In genomic region chr6:87186988-87187387, GRCm38 (mm10) we compare ENCODE assay signal across 9 mouse cellular contexts.
DNase-seq lines count a peak whose midpoint lies in the region; ATAC-seq lines count a peak whose summit lies in the region.
"Had no signal": no experiment of that assay in that cellular context is flagged by ENCODE, and none has a peak within 500 bp of the region (broad histone marks: within the 10 kb centered on the region; RNA-seq: fewer than 3 reads in every experiment).

No protein-coding gene starts in this region.

- H3K9ac ChIP-seq in hindbrain, embryonic 15.5 days = no peak overlapping the region
- H3K9ac ChIP-seq in hindbrain, embryonic 11.5 days (ENCODE audit: low read depth, low read length) = no peak overlapping the region
- H3K9ac ChIP-seq: neural tube, embryonic 12.5 days had no signal

- H3K4me1 ChIP-seq in hindbrain, embryonic 15.5 days (replicated peaks) = no peaks in the 10 kb centered on the region; the same call in 1 of the 2 replicates
- H3K4me1 ChIP-seq in hindbrain, embryonic 11.5 days (replicated peaks; ENCODE audit: control insufficient read depth, insufficient read depth, low read length) = no peaks in the 10 kb centered on the region
- H3K4me1 ChIP-seq: neural tube, embryonic 12.5 days had no signal

- no peak overlapping the region for H3K4me2 ChIP-seq in hindbrain, embryonic 15.5 days
- H3K4me2 ChIP-seq in hindbrain, embryonic 11.5 days (replicated peaks; ENCODE audit: low read depth, low read length) = no peak overlapping the region
- H3K4me2 ChIP-seq: neural tube, embryonic 12.5 days had no signal

- H3K4me3 ChIP-seq in hindbrain, embryonic 15.5 days = no peak overlapping the region
- H3K4me3 ChIP-seq in hindbrain, embryonic 11.5 days (ENCODE audit: low read depth, low read length) = no peak overlapping the region
- H3K4me3 ChIP-seq: neural tube, embryonic 12.5 days had no signal

- ATAC-seq in hindbrain, embryonic 15.5 days (ENCODE audit: low FRiP score, low read depth) = no peak
- ATAC-seq in hindbrain, embryonic 11.5 days (ENCODE audit: low FRiP score) = no peak
- ATAC-seq in megakaryocyte-erythroid progenitor cell, adult 5-6 weeks (replicated peaks; ENCODE audit: low FRiP score, low TSS enrichment, poor library complexity, severe bottlenecking) = no peak
- ATAC-seq in megakaryocyte, adult 5-6 weeks (ENCODE audit: poor library complexity, severe bottlenecking) = no peak

- DNase-seq in hindbrain, embryonic 11.5 days (ENCODE audit: low spot score) = no peak
- DNase-seq in ZHBTc4 (ENCODE audit: low read depth, low spot score) = peak; percentile 6
- DNase-seq in gonadal fat pad, adult 2 months (ENCODE audit: low read depth) = peak; percentile 50
- peak; percentile 49 for DNase-seq in kidney, postnatal 14 days
- DNase-seq in lung, postnatal 14 days = peak; percentile 33

- H3K36me3 ChIP-seq in hindbrain, embryonic 15.5 days = no peaks in the 10 kb centered on the region
- H3K36me3 ChIP-seq in hindbrain, embryonic 11.5 days (ENCODE audit: control insufficient read depth, insufficient read depth, low read length) = no peaks in the 10 kb centered on the region
- H3K36me3 ChIP-seq: neural tube, embryonic 12.5 days had no signal

- 67% methylated on average over 12 of the region's 12 CpGs for WGBS in hindbrain, embryonic 15.5 days
- 85% methylated on average over 12 of the region's 12 CpGs for WGBS in hindbrain, embryonic 11.5 days

- peak overlapping the region; percentile 5; the same call in 1 of the 2 replicates for H3K27ac ChIP-seq in hindbrain, embryonic 15.5 days (replicated peaks)
- H3K27ac ChIP-seq in hindbrain, embryonic 11.5 days (ENCODE audit: low read depth, low read length) = no peak overlapping the region
- H3K27ac ChIP-seq: neural tube, embryonic 12.5 days had no signal

- H3K27me3 ChIP-seq in hindbrain, embryonic 15.5 days = no peaks in the 10 kb centered on the region
- no peaks in the 10 kb centered on the region for H3K27me3 ChIP-seq in hindbrain, embryonic 11.5 days (ENCODE audit: control insufficient read depth, insufficient read depth, low read length)
- H3K27me3 ChIP-seq: neural tube, embryonic 12.5 days had no signal

- no peaks in the 10 kb centered on the region for H3K9me3 ChIP-seq in hindbrain, embryonic 15.5 days
- H3K9me3 ChIP-seq in hindbrain, embryonic 11.5 days (ENCODE audit: control insufficient read depth, low read length) = no peaks in the 10 kb centered on the region
- H3K9me3 ChIP-seq: neural tube, embryonic 12.5 days had no signal
